Mouse (Mus musculus): ENCODE results near the gene Gpr171. TPM values are rescaled to one million over a fixed set of nuclear protein-coding genes. Genes with fewer than 3 reads are reported as not detected.

The Gpr171 gene
- total RNA-seq (2012; rRNA removed), result 0.09 TPM in 1 of 2 replicates, not detected in the other

DNA sequence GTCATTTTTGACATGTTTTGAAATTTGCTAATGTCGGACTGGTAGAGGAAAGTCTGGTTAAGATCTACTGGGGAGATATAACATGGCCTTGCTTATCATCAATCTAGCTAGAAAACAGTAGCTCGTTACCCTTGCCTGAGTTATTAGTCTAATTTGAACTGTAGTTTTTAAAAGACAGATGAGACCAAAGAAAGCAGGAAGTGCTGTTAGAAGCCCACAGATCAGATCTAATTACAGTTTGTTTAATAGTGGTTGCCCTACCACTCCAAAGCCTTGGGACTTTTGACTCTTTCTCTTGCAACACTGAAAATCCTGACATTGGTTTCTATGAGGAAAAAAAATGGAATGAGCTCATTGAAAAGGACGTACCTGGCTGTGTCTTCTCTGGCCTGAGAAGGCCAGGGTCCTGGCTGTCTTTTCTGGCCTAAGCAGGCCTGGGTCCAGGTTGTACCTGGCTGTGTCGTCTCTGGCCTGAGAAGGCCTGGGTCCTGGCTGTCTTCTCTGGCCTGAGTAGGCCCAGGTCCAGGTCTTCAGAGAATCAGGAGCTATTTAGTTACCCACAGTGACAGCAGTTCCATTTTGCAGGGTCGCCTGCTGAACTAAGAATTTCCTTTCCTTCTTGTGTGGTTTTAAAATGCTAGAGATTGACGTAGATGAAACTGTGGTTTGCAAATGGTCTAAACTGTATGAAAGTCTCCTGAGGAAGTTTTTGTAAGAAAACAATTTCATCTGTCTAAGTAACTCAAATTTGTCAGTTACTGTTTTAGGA lies at the start of gene Gpr171:
TSS of gene Gpr171 (minus strand) at position 604 of the 769 bp plus-strand sequence.
- Histone ChIP-seq H3K9me3 (ENCODE audit: control insufficient read depth, insufficient read depth, low read depth, low read length) (no peaks in the 10 kb centered on the region), H3K4me3 (ENCODE audit: insufficient read depth in 1 of 2, low read depth in 1 of 2, low read length in 2 of 2, poor library complexity in 1 of 2, severe bottlenecking in 1 of 2) (no peak within 1 kb of the TSS), H3K9ac (ENCODE audit: insufficient read depth, low read depth, low read length, poor library complexity, severe bottlenecking) (no peak within 1 kb of the TSS), H3K4me1 (ENCODE audit: control insufficient read depth in 2 of 2, insufficient read depth in 2 of 2, low read length in 2 of 2, poor library complexity in 1 of 2) (no peaks in the 10 kb centered on the region), H3K27ac (ENCODE audit: insufficient read depth, low read depth, low read length, poor library complexity, severe bottlenecking) (no peak within 1 kb of the TSS), H3K36me3 (ENCODE audit: control insufficient read depth, insufficient read depth, low read length, poor library complexity, severe bottlenecking) (no peaks in the 10 kb centered on the region)
- TF ChIP-seq MAFK (IDR thresholded peaks at IDR 0.05; ENCODE audit: insufficient read depth, low read depth, low read length) (no peak), HCFC1 (IDR thresholded peaks at IDR 0.05; ENCODE audit: borderline replicate concordance, insufficient read depth, low read length) (no peak), ZNF384 (IDR thresholded peaks at IDR 0.05; ENCODE audit: low read depth, low read length) (no peak), CHD2 (IDR thresholded peaks at IDR 0.05; ENCODE audit: low read depth, low read length) (no peak), ZC3H11A (IDR thresholded peaks at IDR 0.05; ENCODE audit: borderline replicate concordance, low read depth, low read length) (no peak)
- in situ Hi-C loops (cut with MboI; ENCODE audit: low sequenced_read_pairs in 2 of 2, unreplicated experiment in 2 of 2), result no loop called here
- DNase-seq (ENCODE audit: low read depth, low spot score), result no peak

DNA sequence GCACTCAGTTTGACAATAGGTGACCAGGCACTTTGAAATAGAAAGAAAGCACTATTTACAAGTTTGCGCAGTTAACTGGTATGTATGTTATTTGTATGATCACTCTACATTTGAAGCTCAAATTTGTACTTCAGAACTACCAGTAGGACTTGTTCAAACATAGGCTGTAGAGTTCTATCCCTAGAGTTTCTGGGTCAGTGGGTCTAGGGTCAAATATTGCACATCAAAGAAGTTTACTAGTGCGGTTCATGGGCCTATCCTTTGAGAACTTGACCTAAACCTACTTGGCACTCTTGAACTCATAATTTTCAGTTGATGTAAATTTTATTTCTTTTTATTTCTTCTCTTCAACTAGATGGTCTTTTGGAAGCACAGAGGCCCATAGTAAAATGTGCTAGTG lies 49.0 kb upstream of the Gpr171 start:
- no peaks in the 10 kb centered on the region for H3K36me3 ChIP-seq (ENCODE audit: control insufficient read depth, insufficient read depth, low read length, poor library complexity, severe bottlenecking)
- no peak overlapping the region for H3K4me3 ChIP-seq (ENCODE audit: insufficient read depth in 1 of 2, low read depth in 1 of 2, low read length in 2 of 2, poor library complexity in 1 of 2, severe bottlenecking in 1 of 2)
- no peaks in the 10 kb centered on the region for H3K9me3 ChIP-seq (ENCODE audit: control insufficient read depth, insufficient read depth, low read depth, low read length)
- TF ChIP-seq CHD2 (IDR thresholded peaks at IDR 0.05; ENCODE audit: low read depth, low read length) (no peak), ZC3H11A (IDR thresholded peaks at IDR 0.05; ENCODE audit: borderline replicate concordance, low read depth, low read length) (no peak), MAFK (IDR thresholded peaks at IDR 0.05; ENCODE audit: insufficient read depth, low read depth, low read length) (no peak), ZNF384 (IDR thresholded peaks at IDR 0.05; ENCODE audit: low read depth, low read length) (no peak), HCFC1 (IDR thresholded peaks at IDR 0.05; ENCODE audit: borderline replicate concordance, insufficient read depth, low read length) (no peak)
- in situ Hi-C loops (cut with MboI; ENCODE audit: low sequenced_read_pairs in 2 of 2, unreplicated experiment in 2 of 2), result no loop called here
- no peaks in the 10 kb centered on the region for H3K4me1 ChIP-seq (ENCODE audit: control insufficient read depth in 2 of 2, insufficient read depth in 2 of 2, low read length in 2 of 2, poor library complexity in 1 of 2)
- no peak overlapping the region for H3K9ac ChIP-seq (ENCODE audit: insufficient read depth, low read depth, low read length, poor library complexity, severe bottlenecking)
- no peak overlapping the region for H3K27ac ChIP-seq (ENCODE audit: insufficient read depth, low read depth, low read length, poor library complexity, severe bottlenecking)
- DNase-seq (ENCODE audit: low read depth, low spot score), result no peak

DNA sequence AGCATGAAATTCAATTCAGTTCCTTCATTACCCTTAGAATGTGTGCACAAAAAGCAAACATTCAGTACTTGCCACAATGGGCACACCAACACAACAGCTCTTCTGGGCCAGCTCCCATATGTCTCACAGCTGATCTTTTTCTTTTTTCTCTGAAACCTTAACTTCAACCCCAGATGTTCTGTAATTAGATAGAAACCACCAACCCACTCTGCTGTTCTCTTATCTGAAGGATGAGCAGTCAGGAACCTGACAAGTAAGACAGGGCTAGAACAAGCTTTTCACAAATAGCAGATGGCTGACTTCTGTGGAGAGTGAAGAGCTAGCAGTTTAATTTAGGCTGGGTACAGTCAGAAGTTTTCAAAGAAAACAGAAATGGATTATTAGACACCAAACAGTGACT lies 48.0 kb upstream of the Gpr171 start:
- DNase-seq (ENCODE audit: low read depth, low spot score), result no peak
- in situ Hi-C loops (cut with MboI; ENCODE audit: low sequenced_read_pairs in 2 of 2, unreplicated experiment in 2 of 2), result no loop called here

DNA sequence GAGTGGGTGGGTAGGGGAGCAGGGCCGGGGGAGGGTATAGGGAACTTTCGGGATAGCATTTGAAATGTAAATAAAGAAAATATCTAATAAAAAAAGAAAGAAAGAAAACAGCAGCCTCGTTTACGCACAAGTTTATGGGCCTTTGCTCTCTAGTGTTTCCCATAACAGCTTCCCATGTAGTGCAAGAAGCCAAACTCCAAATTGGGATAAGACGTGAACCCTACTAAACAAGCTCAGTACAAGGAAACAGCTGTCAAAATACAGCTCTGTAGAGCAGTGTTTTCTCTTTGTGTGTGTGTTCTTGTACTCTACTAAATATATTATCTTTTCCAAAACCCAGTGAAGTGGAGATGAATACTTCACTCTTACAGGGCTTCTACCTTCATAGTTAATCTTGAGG lies 43.6 kb upstream of the Gpr171 start:
- no peak for TF ChIP-seq ZNF384 (IDR thresholded peaks at IDR 0.05; ENCODE audit: low read depth, low read length)
- in situ Hi-C loops (cut with MboI; ENCODE audit: low sequenced_read_pairs in 2 of 2, unreplicated experiment in 2 of 2), result no loop called here
- no peak overlapping the region for H3K4me3 ChIP-seq (ENCODE audit: insufficient read depth in 1 of 2, low read depth in 1 of 2, low read length in 2 of 2, poor library complexity in 1 of 2, severe bottlenecking in 1 of 2)
- no peaks in the 10 kb centered on the region for H3K36me3 ChIP-seq (ENCODE audit: control insufficient read depth, insufficient read depth, low read length, poor library complexity, severe bottlenecking)
- H3K4me1 ChIP-seq (ENCODE audit: control insufficient read depth in 2 of 2, insufficient read depth in 2 of 2, low read length in 2 of 2, poor library complexity in 1 of 2), result no peaks in the 10 kb centered on the region
- H3K27ac ChIP-seq (ENCODE audit: insufficient read depth, low read depth, low read length, poor library complexity, severe bottlenecking), result no peak overlapping the region
- no peaks in the 10 kb centered on the region for H3K9me3 ChIP-seq (ENCODE audit: control insufficient read depth, insufficient read depth, low read depth, low read length)
- H3K9ac ChIP-seq (ENCODE audit: insufficient read depth, low read depth, low read length, poor library complexity, severe bottlenecking), result no peak overlapping the region
- DNase-seq (ENCODE audit: low read depth, low spot score), result no peak

More for the DNA sequence above, 48.0 kb upstream of the Gpr171 start:
- H3K4me1 ChIP-seq (ENCODE audit: control insufficient read depth in 2 of 2, insufficient read depth in 2 of 2, low read length in 2 of 2, poor library complexity in 1 of 2), result no peaks in the 10 kb centered on the region
- no peak overlapping the region for H3K4me3 ChIP-seq (ENCODE audit: insufficient read depth in 1 of 2, low read depth in 1 of 2, low read length in 2 of 2, poor library complexity in 1 of 2, severe bottlenecking in 1 of 2)
- no peak overlapping the region for H3K9ac ChIP-seq (ENCODE audit: insufficient read depth, low read depth, low read length, poor library complexity, severe bottlenecking)
- no peaks in the 10 kb centered on the region for H3K9me3 ChIP-seq (ENCODE audit: control insufficient read depth, insufficient read depth, low read depth, low read length)
- TF ChIP-seq ZNF384 (IDR thresholded peaks at IDR 0.05; ENCODE audit: low read depth, low read length) (no peak), CHD2 (IDR thresholded peaks at IDR 0.05; ENCODE audit: low read depth, low read length) (no peak), MAFK (IDR thresholded peaks at IDR 0.05; ENCODE audit: insufficient read depth, low read depth, low read length) (no peak), ZC3H11A (IDR thresholded peaks at IDR 0.05; ENCODE audit: borderline replicate concordance, low read depth, low read length) (no peak), HCFC1 (IDR thresholded peaks at IDR 0.05; ENCODE audit: borderline replicate concordance, insufficient read depth, low read length) (no peak)
- no peaks in the 10 kb centered on the region for H3K36me3 ChIP-seq (ENCODE audit: control insufficient read depth, insufficient read depth, low read length, poor library complexity, severe bottlenecking)
- no peak overlapping the region for H3K27ac ChIP-seq (ENCODE audit: insufficient read depth, low read depth, low read length, poor library complexity, severe bottlenecking)

Measured in ES-E14 (cell line).